Mouse (Mus musculus): ENCODE measurements around the gene Zfp110.

DNA sequence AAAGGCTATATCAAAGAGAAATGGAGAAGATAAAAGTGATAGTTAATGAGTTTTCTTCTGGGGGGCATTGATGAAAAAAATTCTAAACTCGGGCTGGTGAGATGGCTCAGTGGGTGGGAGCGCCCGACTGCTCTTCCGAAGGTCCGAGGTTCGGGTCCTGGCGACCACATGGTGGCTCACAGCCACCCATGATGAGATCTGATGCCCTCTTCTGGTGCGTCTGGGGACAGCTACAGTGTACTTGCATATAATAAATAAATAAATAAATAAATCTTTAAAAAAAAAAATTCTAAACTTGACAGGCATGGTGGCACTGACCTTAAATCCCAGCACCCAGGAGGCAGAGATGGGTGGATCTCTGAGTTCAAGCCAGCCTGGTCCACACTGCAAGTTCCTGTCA lies 19.0 kb upstream of the Zfp110 start:
- no peak for TF ChIP-seq CTCF (IDR thresholded peaks at IDR 0.05; ENCODE audit: low read depth)
- no peak for TF ChIP-seq EP300 (IDR thresholded peaks at IDR 0.05; ENCODE audit: low read depth)

Measured in liver, embryonic 14.5 days (tissue).